Mouse (Mus musculus) spleen, embryonic (tissue): ENCODE data around the gene Kmt2c.
"Not testable (repeated sequence)": the region's sequence is repeated elsewhere in the genome, so short reads cannot be mapped to it uniquely, and the experiment has no call there.

Source experiments
- CTCF ChIA-PET: fragments of 350-600 bp; sonication (Branson Sonifier 250); formaldehyde crosslinking; loops from one replicate; lab custom pipeline; 2022; lab: Charles Lee

The Kmt2c gene

DNA sequence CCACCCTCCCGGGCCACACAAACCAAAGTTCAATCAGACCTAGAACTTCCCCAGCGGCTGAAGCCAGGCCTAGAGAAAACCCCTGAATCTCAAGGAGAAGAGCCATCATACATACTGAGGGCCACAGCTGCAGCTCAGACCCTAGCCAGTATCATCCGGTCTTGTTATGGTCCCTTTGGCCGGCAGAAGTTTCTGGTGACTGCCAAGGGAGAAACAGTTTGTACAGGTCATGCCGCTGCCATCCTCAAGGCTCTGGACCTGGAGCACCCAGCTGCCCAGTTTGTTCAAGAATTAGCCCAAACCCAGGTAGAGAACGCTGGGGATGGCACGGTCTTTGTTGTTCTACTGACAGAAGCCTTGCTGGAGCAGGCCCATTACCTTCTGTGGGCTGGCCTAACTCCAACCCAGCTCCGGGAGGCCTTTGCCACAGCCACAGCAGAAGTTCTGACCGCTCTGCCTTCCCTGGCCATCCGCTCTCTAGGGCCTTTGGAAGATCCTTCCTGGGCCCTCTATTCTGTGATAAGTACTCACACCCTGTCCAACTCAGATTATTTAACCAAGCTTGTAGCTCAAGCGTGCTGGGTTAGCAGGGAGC lies 17.8 kb upstream of the Kmt2c start:
- CTCF ChIA-PET = interaction anchor here (0.8 kb wide), 1 partner anchor 13 kb away, joined by 3 read pairs; no protein-coding TSS in a partner anchor

DNA sequence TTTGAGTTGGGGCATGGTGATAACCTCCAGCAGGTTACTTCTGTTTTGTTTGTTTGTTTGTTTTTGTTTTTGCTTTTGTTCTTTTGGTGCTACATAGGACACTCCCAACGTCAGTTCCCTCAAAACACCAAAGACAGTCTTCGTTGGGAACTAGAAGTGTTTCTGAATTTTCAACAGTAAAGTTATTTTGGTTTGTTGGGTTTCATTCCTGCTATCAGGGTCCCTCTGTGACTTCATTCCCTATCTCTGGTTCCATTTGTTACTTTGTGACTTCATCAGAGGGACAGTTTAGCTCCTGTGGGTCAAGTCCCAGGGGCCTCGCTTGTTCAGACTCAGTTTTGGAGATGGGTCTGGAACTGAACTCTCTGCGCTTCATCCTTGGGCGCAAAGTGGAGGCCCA lies 17.2 kb upstream of the Kmt2c start, which contains the start of gene Cct8l1:
Cct8l1 (plus strand) TSS at position 301 of the 400 bp plus-strand sequence.
- CTCF ChIA-PET = interaction anchor here (0.8 kb wide), 1 partner anchor 12 kb away, joined by 3 read pairs; no protein-coding TSS in a partner anchor

DNA sequence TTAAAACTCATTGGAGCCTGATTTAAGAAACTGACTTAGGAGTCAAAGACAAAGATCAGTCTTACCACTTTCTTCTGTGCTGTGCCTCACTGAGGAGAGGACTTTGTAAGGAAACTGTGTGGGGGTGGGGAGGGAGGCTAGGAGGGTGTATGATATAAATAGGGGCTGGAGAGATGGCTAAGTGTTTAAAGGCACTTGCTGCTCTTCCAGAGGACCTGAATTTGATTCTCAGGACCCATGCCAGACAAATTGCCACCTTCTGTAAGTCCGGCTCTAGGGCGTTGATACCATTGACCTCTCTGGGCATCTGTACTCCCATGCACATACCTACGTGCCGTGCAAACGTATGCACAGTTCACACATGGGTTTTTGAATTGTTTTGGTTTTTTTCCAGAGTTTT lies 7.5 kb upstream of the Kmt2c start:
- CTCF ChIA-PET = no interaction called here

DNA sequence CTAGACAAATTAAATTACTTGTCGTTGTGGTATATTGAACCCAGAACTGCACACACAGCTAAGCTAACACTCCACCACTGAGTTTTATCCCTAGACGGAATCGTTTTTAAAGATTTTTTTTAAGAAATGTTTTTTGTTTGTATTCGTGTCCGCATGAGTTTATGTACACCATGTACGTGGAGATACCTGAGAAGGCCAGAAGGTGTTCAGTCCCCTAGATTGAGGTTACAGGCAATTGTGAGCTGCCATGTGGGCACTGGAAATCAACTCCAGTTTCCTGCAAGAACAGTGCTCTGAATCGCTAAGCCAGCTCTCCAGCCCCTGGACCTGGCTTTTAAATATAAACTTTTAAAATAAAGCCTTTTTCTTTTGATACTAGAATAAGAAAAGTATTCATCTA lies 2.1 kb upstream of the Kmt2c start:
- CTCF ChIA-PET = interaction anchor here (0.5 to 1.1 kb wide), 3 partner anchors 27 to 34 kb away, joined by 3 to 5 read pairs (median 4); no protein-coding TSS in a partner anchor

DNA sequence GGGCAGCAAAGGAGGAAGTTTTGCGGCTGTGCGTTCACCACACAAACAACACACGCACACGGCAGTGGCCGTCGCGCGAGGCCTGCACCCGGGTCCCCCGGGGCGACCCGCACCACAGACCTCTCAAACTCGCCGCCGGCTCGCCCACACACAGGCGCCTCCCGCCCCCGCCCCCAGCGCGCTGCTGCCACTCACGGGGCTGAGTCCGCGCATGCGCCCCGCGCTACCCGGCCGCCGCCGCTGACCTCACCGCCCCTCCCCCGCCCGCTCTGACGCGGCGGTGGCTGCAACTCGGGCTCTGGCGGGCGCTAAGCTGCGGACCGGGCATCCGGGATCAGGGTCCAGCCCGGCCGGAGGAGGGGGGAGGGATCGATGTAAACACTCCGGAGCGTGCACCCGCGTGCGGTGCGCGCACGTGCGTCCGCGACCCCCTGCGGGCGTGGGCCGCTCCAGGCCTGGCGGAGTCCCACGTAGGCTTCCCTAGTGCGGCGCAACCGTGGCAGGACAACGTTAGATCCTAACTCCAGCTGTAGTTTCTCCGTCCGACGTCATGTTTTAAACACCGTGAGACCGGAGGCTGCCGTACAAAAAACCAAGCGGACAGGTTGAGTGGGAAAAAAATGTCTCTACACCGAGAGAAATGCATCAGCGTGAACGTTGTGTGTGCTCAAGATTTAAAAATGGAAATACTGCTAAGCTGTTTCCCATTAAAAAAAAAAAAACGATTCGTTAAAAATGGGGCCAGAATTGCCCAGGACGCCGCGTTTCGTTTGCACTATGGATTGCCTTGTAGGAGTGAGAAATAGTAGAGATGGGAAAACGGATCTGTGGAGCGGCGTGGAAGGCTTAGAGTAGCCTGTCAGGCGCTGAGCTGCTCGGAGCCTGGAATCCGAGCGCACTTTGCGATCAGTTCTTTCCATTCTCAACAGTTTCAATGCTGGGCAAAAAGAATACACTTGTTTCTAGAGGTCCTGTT lies 1.1 kb upstream of the Kmt2c start:
- CTCF ChIA-PET = interaction anchor here (0.6 to 1.1 kb wide), 2 partner anchors 30 to 40 kb away, joined by 4 read pairs; no protein-coding TSS in a partner anchor

DNA sequence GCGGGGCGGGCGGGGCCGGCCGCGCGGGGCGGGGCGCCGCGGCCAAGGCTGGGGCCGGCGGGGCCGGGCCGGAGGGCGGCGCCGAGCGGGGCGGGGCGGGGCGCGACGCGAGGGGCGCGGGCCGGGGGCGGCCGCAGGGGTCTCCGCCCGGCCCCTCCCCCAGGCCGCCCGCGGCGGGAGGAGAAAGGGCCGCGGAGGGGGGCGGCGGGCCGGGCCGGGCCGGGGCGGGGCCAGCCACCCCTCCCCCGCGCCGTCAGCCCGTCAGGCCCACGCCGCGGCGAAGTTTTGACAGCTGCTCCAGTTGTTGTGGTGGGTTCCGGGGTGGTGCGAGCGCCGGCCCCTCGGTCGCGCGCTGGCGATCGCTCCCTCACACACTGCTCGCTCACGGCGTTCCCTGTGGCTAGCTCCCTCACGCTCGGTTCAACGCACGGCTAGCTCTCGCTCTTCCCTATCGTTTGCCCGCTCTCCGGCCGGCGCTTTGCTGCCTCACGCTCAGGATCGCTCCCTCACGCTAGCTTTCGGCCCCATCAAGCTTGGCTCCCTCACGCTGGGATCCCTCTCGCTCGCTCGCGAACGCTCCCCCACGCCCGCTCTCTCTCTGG lies 339 bp upstream of the Kmt2c start:
- CTCF ChIA-PET = no interaction called here

DNA sequence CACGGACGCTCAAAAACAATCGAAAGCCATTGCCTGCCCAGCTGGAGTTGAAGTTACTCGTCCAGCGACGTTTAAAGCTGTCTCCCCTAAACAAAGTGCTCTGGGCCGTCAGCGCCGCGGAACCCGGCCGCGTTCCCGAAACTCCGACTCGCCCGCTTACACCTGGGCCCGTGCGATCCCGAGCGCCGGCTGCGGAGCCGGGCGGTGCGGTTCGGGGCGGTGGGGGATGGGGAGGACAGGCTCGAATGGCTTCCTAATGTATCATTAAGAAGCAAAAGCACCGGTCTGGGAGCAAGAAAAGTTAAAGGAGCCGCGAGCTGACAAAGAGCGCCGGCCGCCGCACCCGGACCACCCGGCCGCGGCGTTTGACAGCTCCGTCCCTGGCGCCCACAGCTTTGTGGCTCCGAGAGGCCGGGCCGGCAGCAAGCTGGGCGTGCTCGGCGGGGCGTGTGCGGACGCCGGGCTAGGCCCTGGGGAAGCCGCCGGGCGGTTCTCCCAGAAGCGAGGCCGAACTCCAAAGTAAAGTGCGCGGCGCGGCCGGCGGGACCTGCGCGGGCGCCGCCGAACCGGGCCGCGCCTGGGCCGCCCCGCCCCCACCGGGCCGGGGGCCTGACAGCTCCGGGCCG lies 750 bp downstream of the Kmt2c start:
- CTCF ChIA-PET = interaction anchor here (0.6 to 0.8 kb wide), 2 partner anchors 30 to 33 kb away, joined by 3 to 5 read pairs; no protein-coding TSS in a partner anchor

DNA sequence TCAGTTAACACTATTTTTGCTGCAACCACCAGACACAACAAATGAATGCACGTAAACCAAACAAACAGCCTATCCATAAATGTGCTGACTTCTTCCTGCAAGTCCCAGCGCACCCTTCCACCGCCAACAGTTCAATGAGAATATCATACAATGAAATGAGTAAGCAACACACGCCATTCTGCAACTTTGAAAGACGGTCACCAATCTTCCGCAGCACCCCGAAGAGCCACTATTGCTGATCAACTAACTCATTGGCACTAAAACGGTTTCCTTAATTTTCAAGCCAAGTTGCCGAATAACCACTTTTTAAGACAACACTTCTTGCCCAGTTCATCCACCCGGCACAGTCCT lies 1.2 kb downstream of the Kmt2c start:
- CTCF ChIA-PET = interaction anchor here (0.6 kb wide), 1 partner anchor 31 kb away, joined by 3 read pairs; no protein-coding TSS in a partner anchor

DNA sequence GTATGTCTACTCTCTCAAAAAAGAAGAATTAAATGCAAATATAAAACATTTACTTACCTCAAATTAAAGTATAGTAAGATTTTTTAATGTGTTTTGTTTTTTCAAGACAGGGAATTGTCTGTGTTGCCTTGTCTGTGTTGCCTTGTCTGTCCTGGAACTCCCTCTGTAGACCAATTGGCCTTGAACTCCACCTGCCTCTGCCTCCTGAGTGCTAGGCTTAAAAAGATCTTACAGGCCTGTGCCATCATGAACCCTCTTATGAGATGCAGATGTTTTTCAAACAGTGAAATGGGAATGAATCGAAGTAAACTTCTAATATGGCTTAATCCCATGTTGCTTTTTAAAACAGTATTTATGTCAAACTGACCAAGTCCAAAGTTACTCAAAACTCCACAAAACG lies 1.9 kb downstream of the Kmt2c start:
- CTCF ChIA-PET = no interaction called here

DNA sequence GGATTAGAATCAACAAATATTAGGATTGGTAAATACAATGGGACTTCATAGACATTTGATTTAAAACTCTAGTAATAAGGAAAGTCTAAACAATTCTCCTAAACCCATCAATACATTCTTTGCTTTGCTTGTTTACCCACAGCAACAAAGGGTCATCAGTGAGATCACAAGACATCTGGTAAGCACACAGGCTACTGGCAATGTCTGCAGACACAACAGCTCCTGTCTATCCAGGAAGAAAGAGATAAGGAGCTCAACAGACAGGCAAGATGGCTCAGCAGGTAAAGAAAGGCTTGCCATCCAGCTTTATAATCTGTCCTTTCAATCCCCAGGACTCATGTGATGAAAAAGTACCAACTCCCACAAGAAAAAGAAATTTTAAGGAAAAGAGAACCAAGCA lies 19.7 kb downstream of the Kmt2c start:
- CTCF ChIA-PET = interaction anchor here (1.1 kb wide), 1 partner anchor 12 kb away, joined by 3 read pairs; no protein-coding TSS in a partner anchor

DNA sequence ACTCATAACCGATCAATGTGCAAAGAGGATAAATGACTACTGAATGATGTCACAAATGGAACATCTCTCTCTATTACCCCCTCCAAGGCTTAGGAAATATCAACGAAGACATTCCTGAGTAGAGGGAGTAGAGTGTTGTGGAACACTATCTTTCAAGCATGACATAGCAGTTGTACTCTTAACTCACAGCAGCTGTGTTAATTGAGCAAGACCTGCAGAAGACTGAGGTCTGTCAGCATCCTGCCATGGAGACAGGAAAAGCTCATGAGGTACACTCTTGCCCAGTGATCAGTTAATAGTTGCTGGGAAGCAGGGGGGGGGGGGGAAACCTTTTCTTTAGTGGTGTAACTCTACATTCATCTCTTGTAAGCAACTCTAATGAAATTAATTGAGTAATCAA lies 22.8 kb downstream of the Kmt2c start:
- CTCF ChIA-PET = no interaction called here

DNA sequence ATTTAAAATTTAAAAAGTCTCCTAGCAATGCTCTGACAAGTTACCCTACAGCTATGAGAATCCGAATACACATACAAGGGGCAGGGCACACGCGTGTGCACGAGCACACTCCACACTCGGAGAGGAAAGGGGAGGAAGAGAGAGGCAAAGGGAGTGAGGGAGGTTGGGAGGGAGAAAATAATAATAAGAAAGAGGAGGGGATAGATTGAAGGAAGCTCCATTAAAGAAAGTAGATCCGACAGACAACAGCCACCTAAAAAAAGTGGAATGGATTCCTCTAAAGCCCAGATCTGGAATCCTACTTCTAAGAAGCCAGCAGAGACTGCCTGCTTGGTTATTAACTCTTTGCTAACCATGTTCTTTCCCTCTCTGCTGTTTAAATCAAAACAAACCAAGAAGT lies 26.5 kb downstream of the Kmt2c start:
- CTCF ChIA-PET = no interaction called here

DNA sequence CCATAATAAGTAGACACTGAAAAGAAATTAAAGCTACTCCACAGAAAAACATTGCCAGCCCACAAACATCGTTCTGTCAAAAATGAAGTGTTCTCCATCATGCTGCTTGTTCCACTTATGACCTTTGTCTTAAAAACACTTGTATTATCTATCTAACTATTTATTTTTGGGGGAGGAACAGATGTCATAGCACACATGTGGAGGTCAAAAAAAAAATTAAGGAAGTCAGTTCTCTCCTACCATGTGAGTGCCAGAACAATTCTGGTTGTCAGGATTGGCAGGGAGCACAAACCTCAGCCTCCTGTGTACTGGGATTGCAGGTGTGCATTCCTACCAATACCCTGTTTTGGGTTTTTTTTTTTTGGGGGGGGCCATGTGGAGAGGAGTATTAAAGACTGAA lies 36.6 kb downstream of the Kmt2c start:
- CTCF ChIA-PET = interaction anchor here (0.6 kb wide), 1 partner anchor 24 kb away, joined by 3 read pairs; no protein-coding TSS in a partner anchor

DNA sequence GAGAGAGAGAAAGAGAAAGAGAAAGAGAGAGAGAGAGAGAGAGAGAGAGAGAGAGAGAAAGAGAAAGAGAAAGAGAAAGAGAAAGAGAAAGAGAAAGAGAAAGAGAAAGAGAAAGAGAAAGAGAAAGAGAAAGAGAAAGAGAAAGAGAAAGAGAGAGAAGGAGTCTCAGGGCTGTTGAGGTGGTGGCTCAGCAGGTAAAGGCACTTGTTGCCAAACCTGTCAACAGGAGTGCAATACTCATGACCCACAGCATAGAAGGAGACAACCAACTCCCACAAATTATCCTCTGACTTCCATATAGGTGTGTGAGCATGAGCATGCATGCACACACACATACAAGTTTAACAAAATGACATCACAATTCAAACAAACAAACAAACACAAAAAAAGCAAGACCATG lies 43.2 kb downstream of the Kmt2c start:
- CTCF ChIA-PET = not testable (repeated sequence)

DNA sequence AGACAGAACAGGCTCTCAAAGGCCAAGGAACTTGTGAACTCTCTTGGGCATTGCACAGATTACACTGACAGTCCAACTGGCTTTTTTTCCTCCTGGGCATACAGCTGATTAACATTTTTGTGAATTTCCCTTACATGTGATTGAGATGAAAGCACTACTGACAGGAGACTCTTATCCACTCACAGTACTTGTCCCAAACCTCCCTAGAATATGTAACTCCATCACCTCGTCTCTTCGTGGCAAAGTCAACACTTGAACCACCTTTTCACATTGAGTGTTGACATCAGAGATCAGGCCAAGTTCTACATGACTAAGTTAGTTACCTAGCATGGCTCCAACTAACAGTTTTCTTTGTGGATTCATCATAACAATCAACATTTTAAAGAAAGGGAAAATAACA lies 45.9 kb downstream of the Kmt2c start:
- CTCF ChIA-PET = interaction anchor here (0.6 kb wide), 1 partner anchor 16 kb away, joined by 3 read pairs; no protein-coding TSS in a partner anchor

DNA sequence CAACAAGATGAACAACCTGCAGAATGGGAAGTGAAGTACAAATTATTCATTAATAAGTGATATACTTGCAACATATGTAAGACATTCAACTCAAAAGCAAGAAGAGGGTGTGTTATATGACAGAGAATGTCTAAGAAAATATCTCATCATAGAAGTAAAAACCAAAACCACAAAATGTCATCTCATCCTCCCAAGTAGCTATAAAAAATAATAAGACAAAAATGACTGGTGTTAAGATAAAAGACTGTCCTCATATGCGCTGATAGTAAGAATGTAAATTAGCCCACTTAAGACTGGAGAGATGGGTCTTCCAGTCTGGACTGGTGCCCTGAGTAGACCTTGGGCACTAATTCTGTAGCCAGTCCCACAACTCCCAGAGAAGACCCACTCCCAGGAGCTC lies 61.1 kb downstream of the Kmt2c start:
- CTCF ChIA-PET = interaction anchor here (0.6 kb wide), 1 partner anchor 25 kb away, joined by 3 read pairs; no protein-coding TSS in a partner anchor

DNA sequence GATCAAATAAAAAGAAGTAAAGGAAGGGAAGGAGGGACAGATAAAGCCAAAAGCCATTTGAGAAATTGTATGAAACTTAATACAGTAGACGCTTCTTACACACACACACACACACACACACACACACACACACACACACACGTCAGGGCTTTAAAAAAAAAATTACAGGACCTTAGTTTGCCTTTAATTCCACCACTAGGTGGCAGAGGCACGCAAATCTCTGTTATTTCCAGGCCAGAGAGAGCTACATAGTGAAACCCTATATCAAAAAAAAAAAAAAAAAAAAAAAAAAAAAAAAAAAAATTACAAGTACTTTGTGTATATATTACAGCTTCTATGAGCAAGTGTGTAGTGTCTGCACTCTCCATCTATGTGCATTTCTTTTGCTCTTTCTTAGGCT lies 62.5 kb downstream of the Kmt2c start:
- CTCF ChIA-PET = interaction anchor here (0.6 to 0.7 kb wide), 4 partner anchors 15 to 1445 kb away, joined by 3 to 13 read pairs (median 4); no protein-coding TSS in a partner anchor

DNA sequence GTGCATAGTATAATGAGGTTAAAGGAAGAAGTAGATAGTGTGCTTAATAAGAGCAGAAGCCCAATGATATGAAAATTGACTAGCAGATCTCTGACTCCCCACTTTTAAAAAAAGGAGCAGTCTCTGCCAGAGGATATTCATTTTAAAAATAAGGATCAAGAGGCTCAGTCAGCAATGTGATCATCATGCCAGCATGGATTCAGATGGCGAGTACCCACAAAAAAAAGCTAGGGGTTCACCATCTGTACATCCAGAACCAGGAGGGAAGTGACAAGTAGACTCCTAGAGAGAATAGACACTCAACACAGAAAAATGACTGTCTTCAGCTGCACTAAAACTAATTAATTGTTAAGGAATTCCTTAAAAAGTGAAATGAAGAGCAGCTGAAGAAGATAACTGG lies 76.0 kb downstream of the Kmt2c start:
- CTCF ChIA-PET = interaction anchor here (0.7 kb wide), 1 partner anchor 99 kb away, joined by 6 read pairs; no protein-coding TSS in a partner anchor

DNA sequence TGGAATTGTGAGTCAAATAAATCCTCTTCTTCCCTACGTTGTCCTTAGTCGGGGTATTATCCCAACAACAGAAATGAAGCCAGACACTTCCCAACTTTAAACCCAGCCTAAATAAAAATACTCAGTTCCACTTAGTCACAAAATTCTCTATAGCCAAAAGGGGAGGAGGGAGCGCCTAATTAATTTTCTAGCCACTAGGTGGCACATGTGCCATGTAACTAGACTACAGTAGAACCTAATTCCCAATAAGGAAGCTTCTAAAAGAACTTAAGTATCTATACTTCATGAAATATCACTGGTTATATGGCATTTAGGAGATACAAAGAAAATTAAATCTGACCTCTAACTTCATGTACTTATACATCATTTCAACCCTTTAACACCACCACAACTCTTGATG lies 78.0 kb downstream of the Kmt2c start:
- CTCF ChIA-PET = interaction anchor here (0.8 to 1.5 kb wide), 2 partner anchors 313 to 854 kb away, joined by 3 to 5 read pairs; no protein-coding TSS in a partner anchor

DNA sequence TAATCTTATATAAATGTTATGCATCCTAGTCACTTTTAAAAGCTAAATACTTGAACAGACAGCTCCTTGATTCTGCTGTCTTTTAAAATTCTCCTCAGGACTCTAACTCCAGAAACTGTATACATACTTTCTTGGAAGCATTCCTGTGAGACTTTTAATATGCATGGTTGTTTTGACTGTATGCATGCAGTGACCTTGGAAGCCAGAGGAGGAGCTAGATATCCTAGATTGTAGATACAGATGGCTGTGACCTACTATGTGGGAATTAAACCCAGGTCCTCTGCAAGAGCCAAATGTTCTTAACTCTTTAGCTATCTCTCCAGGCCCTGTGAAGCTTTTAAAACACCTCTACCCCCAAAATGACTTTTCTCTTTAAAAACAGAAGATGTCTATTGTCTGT lies 83.2 kb downstream of the Kmt2c start:
- CTCF ChIA-PET = no interaction called here

DNA sequence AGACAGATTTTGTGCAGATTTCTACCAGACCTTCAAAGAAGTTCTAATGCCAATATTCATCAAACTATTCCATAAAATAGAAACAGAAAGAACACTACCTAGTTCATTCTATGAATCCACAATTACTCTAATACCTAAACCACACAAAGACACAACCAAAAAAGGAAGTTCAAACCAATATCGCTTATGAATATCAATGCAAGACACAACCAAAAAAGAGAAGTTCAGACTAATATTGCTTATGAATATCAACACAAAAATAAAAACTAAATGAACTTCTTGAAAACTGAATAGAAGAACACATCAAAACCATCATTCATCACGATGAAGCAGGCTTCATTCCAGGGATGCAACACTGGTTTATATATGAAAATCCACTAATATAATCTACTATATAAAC lies 101.9 kb downstream of the Kmt2c start:
- CTCF ChIA-PET = no interaction called here
